8 mouse cellular contexts compared by ENCODE assay signal in genomic region chr16:35139873-35140619, GRCm38 (mm10). TPM values are rescaled to one million over a fixed set of nuclear protein-coding genes. Genes with fewer than 3 reads are reported as not detected.
DNase-seq lines count a peak whose midpoint lies in the region; ATAC-seq lines count a peak whose summit lies in the region.

No protein-coding gene starts in this region.

- no peaks in the 10 kb centered on the region for H3K27me3 ChIP-seq in forebrain, embryonic 14.5 days (replicated peaks; ENCODE audit: control insufficient read depth, insufficient read depth, low read length)
- H3K27me3 ChIP-seq in midbrain, embryonic 11.5 days (ENCODE audit: control insufficient read depth, insufficient read depth, low read length): no peaks in the 10 kb centered on the region
- H3K27me3 ChIP-seq in kidney, embryonic 14.5 days (ENCODE audit: control insufficient read depth, insufficient read depth, low read length): no peaks in the 10 kb centered on the region

- H3K9me3 ChIP-seq in forebrain, embryonic 14.5 days (replicated peaks; ENCODE audit: control insufficient read depth, low read length): no peaks in the 10 kb centered on the region
- H3K9me3 ChIP-seq in midbrain, embryonic 11.5 days (ENCODE audit: control insufficient read depth, low read length): no peaks in the 10 kb centered on the region
- no peaks in the 10 kb centered on the region for H3K9me3 ChIP-seq in kidney, embryonic 14.5 days (ENCODE audit: control insufficient read depth, low read length)

- peak overlapping the region; percentile 22; the same call in 1 of the 2 replicates for H3K4me2 ChIP-seq in forebrain, embryonic 14.5 days (ENCODE audit: low read length)
- peak overlapping the region; percentile 33 for H3K4me2 ChIP-seq in midbrain, embryonic 11.5 days
- no peak overlapping the region for H3K4me2 ChIP-seq in kidney, embryonic 14.5 days (replicated peaks; ENCODE audit: low read depth, low read length)

- ATAC-seq in forebrain, embryonic 14.5 days: peak; percentile 85
- peak; percentile 82 for ATAC-seq in midbrain, embryonic 11.5 days (ENCODE audit: low FRiP score)
- no peak for ATAC-seq in kidney, embryonic 14.5 days (ENCODE audit: low FRiP score, low TSS enrichment)

- peak overlapping the region; percentile 64; the same call in 1 of the 2 replicates for H3K27ac ChIP-seq in forebrain, embryonic 14.5 days (ENCODE audit: low read depth, low read length)
- peak overlapping the region; percentile 60 for H3K27ac ChIP-seq in midbrain, embryonic 11.5 days (ENCODE audit: low read depth, low read length)
- H3K27ac ChIP-seq in kidney, embryonic 14.5 days (ENCODE audit: low read depth, low read length): no peak overlapping the region

- H3K4me1 ChIP-seq in forebrain, embryonic 14.5 days (ENCODE audit: control insufficient read depth, insufficient read depth, low read length): peaks cover 17% of the 10 kb centered on the region
- H3K4me1 ChIP-seq in midbrain, embryonic 11.5 days (ENCODE audit: control insufficient read depth, insufficient read depth, low read length): peaks cover 16% of the 10 kb centered on the region
- H3K4me1 ChIP-seq in kidney, embryonic 14.5 days (ENCODE audit: control insufficient read depth, insufficient read depth, low read length): no peaks in the 10 kb centered on the region

- no peak overlapping the region for H3K4me3 ChIP-seq in forebrain, embryonic 14.5 days (ENCODE audit: low read depth, low read length)
- H3K4me3 ChIP-seq in midbrain, embryonic 11.5 days (ENCODE audit: low read depth, low read length): no peak overlapping the region
- H3K4me3 ChIP-seq in kidney, embryonic 14.5 days (ENCODE audit: low read length): no peak overlapping the region

- peak; percentile 37 for DNase-seq in adrenal gland, adult 2 months
- no peak for DNase-seq in adrenal gland, postnatal 4 days (ENCODE audit: low spot score in 2 of 2)
- peak; percentile 39 for DNase-seq in Muller cell, postnatal 12 days (ENCODE audit: inconsistent ontology term)
- DNase-seq in forebrain, embryonic 14.5 days (ENCODE audit: low spot score): peak; percentile 59
- peak; percentile 90 for DNase-seq in midbrain, embryonic 11.5 days (ENCODE audit: low spot score, missing footprints)
- no peak for DNase-seq in kidney, postnatal 14 days
- DNase-seq in kidney, postnatal 10 days: no peak

- no peaks in the 10 kb centered on the region for H3K36me3 ChIP-seq in forebrain, embryonic 14.5 days (ENCODE audit: control insufficient read depth, insufficient read depth, low read length)
- H3K36me3 ChIP-seq in midbrain, embryonic 11.5 days (ENCODE audit: control insufficient read depth, insufficient read depth, low read length): no peaks in the 10 kb centered on the region
- no peaks in the 10 kb centered on the region for H3K36me3 ChIP-seq in kidney, embryonic 14.5 days (ENCODE audit: control insufficient read depth, insufficient read depth, low read length)

- H3K9ac ChIP-seq in forebrain, embryonic 14.5 days (ENCODE audit: low read length): peak overlapping the region; percentile 25; the same call in 1 of the 2 replicates
- H3K9ac ChIP-seq in midbrain, embryonic 11.5 days (ENCODE audit: low read length): peak overlapping the region; percentile 39; the same call in 1 of the 2 replicates
- no peak overlapping the region for H3K9ac ChIP-seq in kidney, embryonic 14.5 days (ENCODE audit: low read depth, low read length)

- 13% methylated on average over 11 of the region's 11 CpGs for WGBS in forebrain, embryonic 14.5 days
- WGBS in midbrain, embryonic 11.5 days: 12% methylated on average over 11 of the region's 11 CpGs
- WGBS in kidney, embryonic 14.5 days: 34% methylated on average over 11 of the region's 11 CpGs

RNA-seq across cellular contexts. Expression of gene Adcy5, which starts 14.6 kb away (rescaled TPM):
- total RNA-seq in adrenal gland, adult 2 months (2021): 10 to 100 TPM in 1 of 2 experiments, 1 to 10 TPM in 1; 9.1 to 21.7 TPM
- 17.1 and 32.8 TPM in 2 replicates for polyA plus RNA-seq in adrenal gland, adult 2 months (2012; rRNA removed)
- 10 to 100 TPM; 11.7 to 12.1 TPM for total RNA-seq in adrenal gland, postnatal 4 days (2021)
- polyA plus RNA-seq in forebrain, embryonic 14.5 days (2014; fragmentation: Nextera tagmentation; extraction: Ambion mirVana): 4.4 and 5.4 TPM in 2 replicates
- 1.7 TPM in 2 replicates for polyA plus RNA-seq in midbrain, embryonic 11.5 days (2014; fragmentation: Nextera tagmentation; extraction: Ambion mirVana)
- 0.34 and 0.42 TPM in 2 replicates for polyA plus RNA-seq in kidney, embryonic 14.5 days (2014; fragmentation: Nextera tagmentation; extraction: Ambion mirVana)

Comparison
In these comparisons a context has a peak if more than half of its experiments do, and no peak if none do; other contexts are left out.
1. DNase-seq: peak in adrenal gland, adult 2 months (single experiment), Muller cell, postnatal 12 days (single experiment), forebrain, embryonic 14.5 days (single experiment) and midbrain, embryonic 11.5 days (single experiment); none in adrenal gland, postnatal 4 days (0 of 2), kidney, postnatal 14 days (single experiment) and kidney, postnatal 10 days (single experiment).